Mouse (Mus musculus): ENCODE measurements at regions not wholly inside any gene's neighbourhood (a gene's known extent, or its start where the extent isn't known, plus 50 kb on each side); places are given as distances from the start of the nearest gene placed in this dataset.

GRCm38 (mm10) chr2:117840406-117840805 lies 271.3 kb upstream of the Thbs1 start:
- DNase-seq = no peak

DNA sequence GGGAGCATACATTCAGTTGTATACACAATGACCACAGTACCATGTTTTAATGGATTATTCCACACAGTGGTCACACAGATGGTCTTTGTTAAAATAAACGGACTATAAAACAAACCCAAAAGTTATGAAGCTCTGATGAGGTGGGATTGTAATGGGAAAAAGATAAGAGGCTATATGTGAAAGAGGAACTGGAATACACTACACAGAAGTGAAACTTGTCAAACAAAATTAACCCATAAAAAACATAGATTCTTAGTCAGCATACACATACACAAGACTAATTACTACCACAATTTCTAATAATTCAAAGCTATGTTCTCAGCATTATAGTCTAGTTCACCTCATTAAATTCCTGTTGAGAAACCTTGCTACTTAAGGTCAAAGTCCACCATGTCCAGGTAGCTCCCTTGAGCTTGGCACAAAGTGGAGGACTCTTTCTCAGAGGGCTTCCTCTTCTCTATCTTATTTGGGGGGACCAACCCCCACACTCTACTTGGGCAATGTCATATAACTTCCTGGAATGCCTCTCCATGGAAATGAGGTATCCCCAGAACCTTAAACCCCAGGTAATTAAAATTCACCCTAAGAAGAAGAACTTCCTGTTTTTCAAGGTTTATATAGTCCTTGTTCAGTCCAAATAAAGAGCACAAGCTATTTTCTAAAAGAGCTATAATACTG lies 269.2 kb upstream of the Thbs1 start:
- no peak for DNase-seq

GRCm38 (mm10) chr2:117852442-117852841 lies 259.2 kb upstream of the Thbs1 start:
- DNase-seq = no peak

- DNase-seq = no peak
These were observed 249.4 kb upstream of the Thbs1 start for GRCm38 (mm10) chr2:117862301-117862700.

DNA sequence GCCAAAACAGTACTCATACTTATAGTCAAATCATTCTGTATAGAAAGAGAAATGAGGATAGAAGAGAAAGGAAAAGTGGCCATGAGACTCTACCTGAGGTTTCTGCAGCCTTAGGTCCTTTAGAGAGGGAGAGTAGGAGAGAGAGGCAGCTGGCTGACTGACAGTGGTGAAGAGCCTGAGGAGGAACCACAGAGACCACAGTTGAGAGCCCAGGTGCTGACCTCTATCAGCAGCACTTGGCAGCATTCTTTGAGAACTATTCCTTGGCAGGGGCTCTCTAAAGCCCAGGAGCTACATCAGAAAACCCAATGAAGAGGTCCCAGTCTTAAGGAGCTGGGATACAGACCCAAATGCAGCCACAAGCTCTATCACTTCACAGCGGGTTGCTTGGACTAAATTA lies 246.6 kb upstream of the Thbs1 start:
- no peak for DNase-seq

GRCm38 (mm10) chr2:117866946-117867345 lies 244.7 kb upstream of the Thbs1 start:
- no peak for DNase-seq

DNA sequence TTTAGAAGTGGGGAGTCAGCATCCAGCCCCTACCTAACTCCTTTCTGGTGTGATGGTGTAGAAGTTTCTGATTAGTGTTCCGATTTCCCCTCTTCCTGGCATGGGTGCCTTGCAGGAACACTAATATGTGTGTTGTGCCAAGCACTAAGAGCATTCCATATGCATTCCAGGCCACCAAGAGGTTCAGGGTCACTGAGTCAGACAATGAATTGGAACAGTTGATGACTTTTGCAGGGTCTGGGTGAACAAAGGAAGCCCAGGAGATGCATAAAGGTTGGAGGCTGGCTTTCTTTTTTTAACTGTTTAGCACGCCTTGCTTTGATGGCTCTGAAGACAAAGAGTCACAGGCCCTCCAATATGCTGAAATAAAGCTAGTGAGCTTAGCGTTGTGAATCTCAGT lies 244.3 kb upstream of the Thbs1 start:
- DNase-seq = no peak

- no peak for DNase-seq
These were observed 242.8 kb upstream of the Thbs1 start for GRCm38 (mm10) chr2:117868857-117869256.

- DNase-seq = no peak
These were observed 240.0 kb upstream of the Thbs1 start for GRCm38 (mm10) chr2:117871507-117872282.

GRCm38 (mm10) chr2:117877816-117878215 lies 233.9 kb upstream of the Thbs1 start:
- no peak for DNase-seq

- DNase-seq = no peak
These were observed 229.5 kb upstream of the Thbs1 start for GRCm38 (mm10) chr2:117882136-117882535.

DNA sequence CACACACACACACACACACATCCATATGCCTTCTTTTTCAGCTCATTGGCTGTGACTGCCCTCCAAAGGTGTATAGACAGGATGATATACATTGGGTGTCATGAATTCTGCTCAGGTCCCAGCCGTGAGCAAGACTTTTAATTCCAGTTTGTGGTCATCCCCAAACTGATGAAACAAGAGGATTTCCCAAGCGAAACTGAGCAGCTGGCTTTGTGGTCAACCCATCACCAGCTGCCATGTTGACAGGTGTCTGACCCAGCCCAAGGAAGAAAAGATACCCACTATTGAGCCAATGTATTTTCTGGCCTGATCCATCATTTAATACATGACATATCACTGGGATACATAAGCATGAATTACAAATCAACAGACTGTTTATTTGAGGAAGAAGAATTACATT lies 228.8 kb upstream of the Thbs1 start:
- DNase-seq = no peak

GRCm38 (mm10) chr2:117886516-117886915 lies 225.2 kb upstream of the Thbs1 start:
- DNase-seq = no peak

DNA sequence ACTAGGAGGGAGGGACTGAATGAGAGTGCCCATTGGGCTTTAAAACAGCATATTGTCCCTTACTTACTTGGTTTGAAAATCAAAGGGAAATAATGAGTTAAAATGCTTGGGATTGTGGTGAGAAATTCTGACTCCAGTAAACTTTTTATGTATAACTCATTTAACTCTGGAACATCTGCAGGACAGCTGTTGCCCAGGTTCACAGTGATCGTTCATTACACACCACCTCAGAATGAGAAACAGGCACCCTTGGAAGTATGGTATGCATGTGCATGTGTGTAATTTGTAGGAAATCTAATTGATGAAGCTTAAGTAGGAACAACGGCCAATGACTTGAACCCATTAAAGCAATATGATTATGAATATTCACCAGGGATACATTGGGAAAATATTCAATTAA lies 210.4 kb upstream of the Thbs1 start:
- no peak for DNase-seq

- DNase-seq = no peak
These were observed 208.8 kb upstream of the Thbs1 start for GRCm38 (mm10) chr2:117902837-117903236.

- no peak for DNase-seq
These were observed 208.0 kb upstream of the Thbs1 start for GRCm38 (mm10) chr2:117903705-117904104.

DNA sequence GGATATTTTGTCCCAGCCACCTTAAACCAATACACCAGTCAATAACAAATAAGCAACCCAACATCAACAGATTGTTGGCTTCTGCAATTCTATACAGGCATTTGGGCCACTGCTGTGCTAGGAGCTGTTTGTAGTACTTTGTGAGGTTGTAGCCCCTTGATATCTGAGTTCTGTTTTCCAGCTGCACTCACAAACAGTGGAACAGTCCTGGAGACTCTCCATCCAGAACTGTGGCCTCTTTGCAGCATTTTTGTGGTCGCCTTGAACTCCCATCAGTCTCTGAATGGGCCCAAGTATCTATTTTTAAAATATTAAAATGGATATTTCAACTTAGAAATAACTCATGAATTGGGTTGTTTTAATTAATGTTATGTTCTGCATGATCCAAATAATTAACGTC lies 205.2 kb upstream of the Thbs1 start:
- no peak for DNase-seq

DNA sequence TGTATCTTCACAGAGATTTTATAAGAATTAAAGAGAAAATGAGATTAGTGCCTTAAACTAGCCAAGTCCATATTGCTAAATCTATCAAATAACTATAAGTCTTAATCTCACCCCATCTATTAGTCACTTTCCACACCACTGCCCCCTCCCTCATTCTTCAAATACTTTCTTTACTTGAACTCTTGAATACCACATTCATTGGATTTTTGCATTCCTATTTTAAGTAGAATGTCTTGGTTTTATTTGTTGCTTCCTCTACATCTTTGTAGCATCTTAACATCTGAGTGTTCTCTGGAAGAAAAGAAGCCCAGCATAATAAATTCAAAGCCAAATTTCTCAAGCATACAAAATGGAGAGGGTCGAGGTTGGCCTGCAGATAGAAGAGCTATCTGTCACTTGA lies 200.9 kb upstream of the Thbs1 start:
- DNase-seq = no peak

GRCm38 (mm10) chr2:117912722-117913121 lies 199.0 kb upstream of the Thbs1 start:
- no peak for DNase-seq

GRCm38 (mm10) chr2:117913846-117914245 lies 197.8 kb upstream of the Thbs1 start:
- no peak for DNase-seq

DNA sequence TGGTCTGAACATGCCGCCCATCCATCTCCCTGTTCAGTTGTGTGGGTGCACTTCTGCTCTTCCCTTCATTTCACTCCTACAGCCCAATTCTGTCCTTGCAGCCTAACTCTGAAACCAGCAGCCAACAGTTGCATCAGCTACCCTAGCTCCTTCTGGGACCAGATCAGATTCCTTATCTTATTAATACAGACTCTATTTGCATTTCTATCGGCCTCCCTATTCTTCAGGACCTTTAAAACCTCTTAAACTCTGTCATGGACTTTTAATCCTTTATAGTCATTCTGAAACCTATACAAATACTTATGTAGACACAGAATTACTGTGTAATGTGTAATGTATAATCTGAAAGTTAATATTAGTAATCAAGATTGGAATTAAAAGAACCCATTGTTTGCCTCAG lies 195.9 kb upstream of the Thbs1 start:
- no peak for DNase-seq

DNA sequence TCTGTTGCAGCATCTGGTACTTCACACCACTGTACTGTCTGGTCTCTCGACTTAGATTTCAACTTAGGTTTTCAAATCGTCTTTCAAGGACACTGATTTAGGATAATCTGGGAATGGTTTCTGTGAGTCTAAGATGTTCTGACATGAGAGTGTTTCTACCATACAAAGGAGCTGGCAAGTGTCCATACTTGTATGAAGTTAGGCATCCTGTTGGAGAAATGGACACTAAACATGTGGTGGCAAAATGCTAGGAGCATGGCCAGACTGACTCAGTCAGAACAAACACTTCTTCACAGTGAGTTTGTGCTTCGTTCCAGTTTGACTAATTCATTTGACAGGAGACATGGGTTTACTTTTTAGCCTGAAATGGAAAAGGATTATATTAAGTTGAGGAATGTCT lies 194.5 kb upstream of the Thbs1 start:
- no peak for DNase-seq

DNA sequence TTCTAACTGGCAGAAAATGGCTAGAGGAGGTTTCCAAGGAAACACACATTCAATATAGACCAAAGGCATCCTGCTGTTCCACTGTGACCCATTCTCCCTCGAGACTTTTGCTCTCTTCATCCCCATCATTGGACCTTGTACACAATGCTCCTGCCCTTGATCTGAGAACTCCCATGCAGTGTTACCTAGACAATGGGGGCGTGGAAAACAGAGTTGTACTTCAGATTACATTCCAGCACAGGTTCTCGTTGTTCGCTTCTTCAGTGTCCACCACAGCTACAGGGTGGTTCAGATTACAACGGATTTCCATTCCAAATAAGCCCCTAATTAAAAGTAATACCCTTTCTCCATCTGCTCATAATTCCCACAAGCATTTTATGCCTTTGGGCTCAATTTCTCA lies 186.8 kb upstream of the Thbs1 start:
- no peak for DNase-seq

- DNase-seq = no peak
These were observed 186.3 kb upstream of the Thbs1 start for GRCm38 (mm10) chr2:117925412-117925811.

DNA sequence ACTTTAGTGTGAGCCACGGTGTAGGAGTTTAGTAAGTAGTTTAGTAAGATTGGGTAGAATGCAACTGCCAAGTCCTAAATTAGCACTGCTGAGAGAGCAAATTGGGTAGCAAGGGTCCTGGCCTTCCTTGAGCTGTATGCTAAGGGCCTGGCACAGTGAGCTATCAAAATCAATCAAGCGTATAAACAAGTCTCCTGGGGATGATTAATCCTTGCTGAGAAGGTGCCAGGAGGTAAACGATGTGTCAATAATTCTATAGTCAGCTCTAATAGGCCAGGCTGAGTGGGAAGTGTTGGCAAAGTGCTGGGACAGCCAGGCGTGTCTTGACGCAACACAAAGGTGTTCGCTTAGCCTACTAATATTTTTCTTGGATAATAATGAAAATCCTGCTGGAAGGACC lies 183.6 kb upstream of the Thbs1 start:
- DNase-seq = no peak

Data from kidney, postnatal 10 days (tissue).